Mouse (Mus musculus) forebrain, postnatal 0 days (tissue): ENCODE data around the gene Samd4b. TPM values are rescaled to one million over a fixed set of nuclear protein-coding genes. Genes with fewer than 3 reads are reported as not detected.

Experiments
- ATAC-seq: fragments of 200-750 bp; cut with Nextera tagmentation; 2 replicates; pipeline ENCODE4 v1.8.0; 2017; ENCODE audit warnings: mild to moderate bottlenecking, moderate library complexity
- DNase-seq: peaks from one replicate; pipeline ENCODE4 v3.0.0-alpha.2; 2015
- H3K27ac ChIP-seq: fragments of 300-500 bp; sonication (generic); 2 replicates; pipeline ENCODE4 v1.5.1; 2014; ENCODE audit warnings: low read depth, mild to moderate bottlenecking, antibody characterized with exemption, low read length, moderate library complexity, mixed read lengths
- H3K27me3 ChIP-seq: fragments of 300-500 bp; sonication (generic); 2 replicates; pipeline ENCODE4 v1.6.1; 2014; ENCODE audit warnings: mild to moderate bottlenecking, low read length, mixed read lengths; ENCODE audit not compliant: insufficient read depth
- H3K36me3 ChIP-seq: fragments of 300-500 bp; sonication (generic); 2 replicates; pipeline ENCODE4 v1.6.1; 2014; ENCODE audit warnings: mild to moderate bottlenecking, moderate library complexity; ENCODE audit not compliant: insufficient read depth
- H3K4me1 ChIP-seq: fragments of 300-500 bp; sonication (generic); 2 replicates; pipeline ENCODE4 v1.6.1; 2014; ENCODE audit warnings: antibody characterized with exemption; ENCODE audit not compliant: insufficient read depth
- H3K4me2 ChIP-seq: fragments of 300-500 bp; sonication (generic); 2 replicates; pipeline ENCODE4 v1.6.1; 2014; ENCODE audit warnings: low read depth, mild to moderate bottlenecking, moderate library complexity
- H3K4me3 ChIP-seq: fragments of 300-500 bp; sonication (generic); 2 replicates; pipeline ENCODE4 v1.5.1; 2014; ENCODE audit warnings: low read depth, low read length, mixed read lengths
- H3K9ac ChIP-seq: fragments of 300-500 bp; sonication (generic); 2 replicates; pipeline ENCODE4 v1.6.1; 2014; ENCODE audit warnings: mild to moderate bottlenecking
- H3K9me3 ChIP-seq: fragments of 300-500 bp; sonication (generic); 2 replicates; pipeline ENCODE4 v1.6.1; 2016; ENCODE audit warnings: low read length
- CTCF ChIP-seq: sonication (generic); IDR thresholded peaks from 2 replicates; pipeline ENCODE4 v1.5.1; 2016; ENCODE audit warnings: antibody characterized with exemption, control low read depth, low read depth
- WGBS: fragments of 180-500 bp; shearing (Covaris S2); extraction: QIAGEN DNeasy Blood & Tissue Kit; methylation state at CpG from one replicate; pipeline ENCODE4 v1.1.7; 2014; 5-methylcytosine and 5-hydroxymethylcytosine counted together
- polyA plus RNA-seq: library from polyadenylated mRNA; unstranded; fragments of >200 nt; fragmentation: Nextera tagmentation; extraction: Ambion mirVana; gene quantifications from 2 replicates; pipeline ENCODE4 v1.2.1, GENCODE M21; 2015
- total RNA-seq: library from RNA; depleted of rRNA; stranded (reverse); fragments of >200 nt; gene quantifications from 2 replicates; pipeline ENCODE4 v1.2.3, GENCODE M21; 2014

Samd4b gene
- total and polyA plus RNA-seq, 2 experiments from 2014 or later = 23.3 to 49.1 TPM

- no peak overlapping the region for H3K9ac ChIP-seq
- H3K9me3 ChIP-seq = no peaks in the 10 kb centered on the region
- no peak for TF ChIP-seq CTCF
- H3K36me3 ChIP-seq = no peaks in the 10 kb centered on the region
- no peak overlapping the region for H3K4me3 ChIP-seq
- ATAC-seq = no peak
- H3K27ac ChIP-seq = no peak overlapping the region
- H3K4me2 ChIP-seq = no peak overlapping the region
- DNase-seq = no peak
- H3K27me3 ChIP-seq = no peaks in the 10 kb centered on the region
- no peaks in the 10 kb centered on the region for H3K4me1 ChIP-seq
- 8% methylated on average over 5 of the region's 5 CpGs for WGBS
Measured at GRCm38 (mm10) chr7:28505585-28505984, 92.4 kb downstream of the Samd4b start.

- ATAC-seq (no peak), DNase-seq (no peak)
- H3K27ac ChIP-seq = no peak overlapping the region
- H3K9ac ChIP-seq = no peak overlapping the region
- H3K36me3 ChIP-seq = no peaks in the 10 kb centered on the region
- WGBS = 64% methylated on average over 11 of the region's 11 CpGs
- no peaks in the 10 kb centered on the region for H3K9me3 ChIP-seq
- H3K27me3 ChIP-seq = no peaks in the 10 kb centered on the region
- no peaks in the 10 kb centered on the region for H3K4me1 ChIP-seq
- no peak for TF ChIP-seq CTCF
- no peak overlapping the region for H3K4me3 ChIP-seq
- H3K4me2 ChIP-seq = no peak overlapping the region
Measured at GRCm38 (mm10) chr7:28495426-28495825, 102.5 kb downstream of the Samd4b start.

GRCm38 (mm10) chr7:28492310-28492709 lies 105.6 kb downstream of the Samd4b start:
- no peak overlapping the region for H3K4me3 ChIP-seq
- no peak overlapping the region for H3K4me2 ChIP-seq
- WGBS = 87% methylated on average over 8 of the region's 8 CpGs
- ATAC-seq (no peak), DNase-seq (no peak)
- no peaks in the 10 kb centered on the region for H3K4me1 ChIP-seq
- no peak for TF ChIP-seq CTCF
- no peak overlapping the region for H3K27ac ChIP-seq
- no peaks in the 10 kb centered on the region for H3K36me3 ChIP-seq
- H3K27me3 ChIP-seq = no peaks in the 10 kb centered on the region; the same call in 1 of the 2 replicates
- no peak overlapping the region for H3K9ac ChIP-seq
- H3K9me3 ChIP-seq = no peaks in the 10 kb centered on the region

GRCm38 (mm10) chr7:28490903-28491302 lies 107.0 kb downstream of the Samd4b start:
- WGBS = 40% methylated on average over 14 of the region's 14 CpGs
- H3K36me3 ChIP-seq = no peaks in the 10 kb centered on the region
- no peaks in the 10 kb centered on the region for H3K9me3 ChIP-seq
- ATAC-seq (no peak), DNase-seq (no peak)
- no peaks in the 10 kb centered on the region; the same call in 1 of the 2 replicates for H3K27me3 ChIP-seq
- no peak overlapping the region for H3K4me3 ChIP-seq
- no peak overlapping the region for H3K9ac ChIP-seq
- H3K4me2 ChIP-seq = no peak overlapping the region
- H3K27ac ChIP-seq = no peak overlapping the region
- H3K4me1 ChIP-seq = no peaks in the 10 kb centered on the region
- TF ChIP-seq CTCF = no peak

GRCm38 (mm10) chr7:28490410-28490809 lies 107.5 kb downstream of the Samd4b start:
- Histone ChIP-seq H3K9ac (no peak overlapping the region), H3K4me3 (no peak overlapping the region), H3K4me1 (no peaks in the 10 kb centered on the region), H3K9me3 (no peaks in the 10 kb centered on the region), H3K4me2 (no peak overlapping the region), H3K27me3 (no peaks in the 10 kb centered on the region; the same call in 1 of the 2 replicates), H3K36me3 (no peaks in the 10 kb centered on the region), H3K27ac (no peak overlapping the region)
- TF ChIP-seq CTCF = peak; percentile 45
- no peak for DNase-seq
- no peak for ATAC-seq
- WGBS = 4% methylated on average over 10 of the region's 10 CpGs

GRCm38 (mm10) chr7:28488030-28488491 lies 109.9 kb downstream of the Samd4b start:
- H3K4me3 ChIP-seq = peak overlapping the region; percentile 24
- 8% methylated on average over 16 of the region's 16 CpGs for WGBS
- no peaks in the 10 kb centered on the region for H3K36me3 ChIP-seq
- peak overlapping the region; percentile 47 for H3K4me2 ChIP-seq
- no peak overlapping the region for H3K27ac ChIP-seq
- H3K9ac ChIP-seq = peak overlapping the region; percentile 11; the same call in 1 of the 2 replicates
- no peaks in the 10 kb centered on the region for H3K9me3 ChIP-seq
- no peak for TF ChIP-seq CTCF
- H3K27me3 ChIP-seq = no peaks in the 10 kb centered on the region; the same call in 1 of the 2 replicates
- H3K4me1 ChIP-seq = no peaks in the 10 kb centered on the region
- DNase-seq = no peak
- no peak for ATAC-seq

GRCm38 (mm10) chr7:28484192-28484591 lies 113.8 kb downstream of the Samd4b start:
- Histone ChIP-seq H3K27me3 (no peaks in the 10 kb centered on the region; the same call in 1 of the 2 replicates), H3K36me3 (no peaks in the 10 kb centered on the region), H3K9ac (no peak overlapping the region), H3K4me2 (no peak overlapping the region), H3K9me3 (no peaks in the 10 kb centered on the region), H3K4me3 (no peak overlapping the region), H3K4me1 (no peaks in the 10 kb centered on the region), H3K27ac (no peak overlapping the region)
- 50% methylated on average over 4 of the region's 4 CpGs for WGBS
- DNase-seq = no peak
- no peak for ATAC-seq
- no peak for TF ChIP-seq CTCF
